Comparison of ENCODE assay signal across 32 mouse cellular contexts in genomic region chr2:34809568-34809967, GRCm38 (mm10). TPM values are rescaled to one million over a fixed set of nuclear protein-coding genes. Genes with fewer than 3 reads are reported as not detected.
"Had no signal": no experiment of that assay in that cellular context is flagged by ENCODE, and none has a peak within 500 bp of the region (broad histone marks: within the 10 kb centered on the region; RNA-seq: fewer than 3 reads in every experiment).

No protein-coding gene starts in this region.

- H3K27me3 ChIP-seq: heart, embryonic 13.5 days; heart, embryonic 15.5 days; hindbrain, embryonic 13.5 days; hindbrain, embryonic 15.5 days; kidney, embryonic 15.5 days; limb, embryonic 12.5 days had no signal

- H3K9me3 ChIP-seq: heart, embryonic 13.5 days; heart, embryonic 15.5 days; hindbrain, embryonic 13.5 days; hindbrain, embryonic 15.5 days; kidney, embryonic 15.5 days; limb, embryonic 10.5 days; limb, embryonic 12.5 days had no signal

- H3K4me2 ChIP-seq: heart, embryonic 11.5 days; heart, embryonic 13.5 days; heart, embryonic 15.5 days; hindbrain, embryonic 13.5 days; hindbrain, embryonic 15.5 days; kidney, embryonic 15.5 days; limb, embryonic 12.5 days had no signal

- H3K9ac ChIP-seq: heart, embryonic 13.5 days; heart, embryonic 15.5 days; hindbrain, embryonic 13.5 days; hindbrain, embryonic 15.5 days; kidney, embryonic 15.5 days; limb, embryonic 12.5 days had no signal

- DNase-seq: gastrocnemius, postnatal 14 days; gastrocnemius, postnatal 36 days; heart, adult 2 months; heart, postnatal 14 days; heart, postnatal 36 days; kidney, adult 11 months; kidney, adult 2 months; kidney, adult 9 months; kidney, postnatal 25 days; kidney, postnatal 4 days had no signal

- H3K4me3 ChIP-seq: heart, adult 2 months; heart, embryonic 13.5 days; heart, embryonic 15.5 days; hindbrain, embryonic 13.5 days; hindbrain, embryonic 15.5 days; kidney, embryonic 15.5 days; layer of hippocampus, adult 2 months; left cerebral cortex, adult 2 months; limb, embryonic 10.5 days; limb, embryonic 12.5 days had no signal

- H3K4me1 ChIP-seq: limb, embryonic 12.5 days had no signal

- H3K27ac ChIP-seq: heart, adult 2 months; heart, embryonic 13.5 days; heart, embryonic 15.5 days; hindbrain, embryonic 13.5 days; hindbrain, embryonic 15.5 days; hindbrain, postnatal 0 days; kidney, embryonic 15.5 days; kidney, postnatal 0 days; layer of hippocampus, adult 2 months; left cerebral cortex, adult 2 months; limb, embryonic 10.5 days; limb, embryonic 12.5 days had no signal

- ATAC-seq: hindbrain, postnatal 0 days; intestine, embryonic 16.5 days had no signal

RNA-seq across cellular contexts. Expression of gene Gm34653, which starts 23.2 kb away (rescaled TPM):
- total RNA-seq: gastrocnemius, postnatal 36 days; heart, adult 2 months; heart, postnatal 14 days; heart, postnatal 36 days; hematopoietic stem cell, adult 5-6 weeks; layer of hippocampus, adult 2 months; layer of hippocampus, postnatal 10 days; layer of hippocampus, postnatal 25 days; left cerebral cortex, postnatal 14 days; left cerebral cortex, postnatal 36 days had no signal
- polyA plus RNA-seq: heart, adult 2 months; heart, embryonic 11.5 days; heart, embryonic 13.5 days; heart, embryonic 15.5 days; heart, postnatal 0 days; hindbrain, embryonic 11.5 days; hindbrain, embryonic 13.5 days; hindbrain, embryonic 15.5 days; intestine, embryonic 14.5 days; intestine, embryonic 16.5 days; kidney, adult 2 months; kidney, postnatal 0 days; limb, embryonic 10.5 days; liver, adult 2 months had no signal
